Mouse (Mus musculus): ENCODE measurements around the gene Tspear.
A peak's percentile ranks its signal among the peaks of the same experiment; 100 is the strongest.
"Not testable (repeated sequence)": the region's sequence is repeated elsewhere in the genome, so short reads cannot be mapped to it uniquely, and the experiment has no call there.

Tspear gene

DNA sequence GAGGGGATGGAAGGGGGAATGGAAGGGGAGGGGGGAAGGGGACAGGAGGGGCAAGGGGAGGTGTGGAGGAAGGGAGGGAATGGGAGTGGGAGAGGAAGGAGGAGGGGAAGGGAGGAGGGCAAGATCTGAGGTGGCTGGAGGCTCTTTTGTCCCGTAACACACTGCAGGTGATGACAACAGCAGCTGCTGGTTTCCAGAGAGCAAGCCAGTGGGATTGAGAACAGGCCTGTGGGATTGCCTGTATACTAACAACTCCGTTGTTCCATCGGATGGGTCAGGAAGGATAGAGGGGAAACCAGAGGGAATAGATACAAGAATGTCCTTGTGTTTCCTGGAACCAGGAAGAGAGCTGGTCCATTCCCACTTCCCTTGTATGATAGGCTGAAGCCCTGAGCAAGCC, 111.3 kb downstream of the Tspear start:
- DNase-seq, result no peak

DNA sequence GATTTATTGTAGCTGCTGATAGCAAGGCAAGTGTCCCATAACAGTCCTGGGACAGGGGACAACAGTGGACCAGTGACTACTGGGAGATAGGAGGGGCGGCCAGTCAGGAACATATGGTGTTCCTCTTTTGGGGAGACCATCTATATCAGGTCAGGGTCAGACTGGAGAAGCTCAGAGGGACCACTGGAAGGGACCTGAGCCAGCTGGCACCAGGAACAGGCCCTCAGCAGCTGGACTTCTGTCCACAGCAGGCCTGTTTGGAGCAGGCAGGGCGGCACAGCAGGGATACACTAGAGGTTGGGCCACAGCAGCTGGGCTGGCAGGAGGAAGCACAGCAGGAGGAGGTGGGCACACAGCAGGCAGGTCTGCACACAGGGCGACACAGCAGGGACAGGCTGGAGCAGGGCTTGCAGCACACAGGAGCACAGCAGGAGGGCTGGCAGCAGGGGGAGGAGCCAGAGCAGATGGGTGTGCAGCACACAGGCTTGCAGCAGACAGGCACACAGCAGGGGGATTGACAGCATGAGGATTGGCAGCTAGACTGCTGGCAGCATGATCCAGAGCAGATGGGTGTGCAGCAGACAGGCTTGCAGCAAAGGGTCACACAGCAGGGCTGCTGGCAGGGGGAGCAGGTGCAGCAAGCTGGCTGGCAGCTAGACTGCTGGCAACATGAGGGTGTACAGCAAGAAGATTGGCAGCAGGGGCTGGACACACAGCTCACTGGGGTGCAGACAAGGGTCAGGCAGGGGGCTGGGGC, 112.0 kb downstream of the Tspear start:
- not testable (repeated sequence) for DNase-seq

DNA sequence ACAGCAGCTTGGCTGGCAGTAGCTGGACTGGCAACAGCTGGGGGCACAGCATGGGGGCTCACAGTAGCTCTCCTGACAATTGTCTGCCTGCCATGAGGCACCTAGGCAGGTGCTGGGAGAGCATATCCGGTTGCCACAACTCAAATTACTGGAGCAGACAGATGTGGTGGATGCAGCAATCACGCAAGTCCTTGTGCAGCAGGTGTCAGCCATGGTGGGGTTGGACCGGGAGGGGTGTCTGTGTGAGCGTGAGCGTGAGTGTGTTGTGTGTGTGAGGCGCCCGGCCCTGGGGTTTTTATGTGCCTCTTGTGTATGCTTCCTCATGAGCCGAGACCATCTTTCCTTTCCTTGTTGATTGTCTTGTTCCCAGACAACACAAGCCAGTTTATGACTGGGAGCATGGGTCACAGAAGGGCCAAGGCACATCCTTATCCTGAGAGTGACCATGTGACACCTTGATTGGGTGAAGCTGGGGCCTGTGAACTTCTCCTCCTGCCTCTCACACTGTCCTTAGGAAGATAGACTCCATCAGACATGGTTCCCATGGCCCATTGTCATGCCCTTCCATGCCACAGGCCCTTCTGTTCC, 112.6 kb downstream of the Tspear start, which contains the start of gene Gm19668:
Gene Gm19668 (minus strand): TSS at position 213 of the 588 bp plus-strand sequence.
- no peak for DNase-seq

DNA sequence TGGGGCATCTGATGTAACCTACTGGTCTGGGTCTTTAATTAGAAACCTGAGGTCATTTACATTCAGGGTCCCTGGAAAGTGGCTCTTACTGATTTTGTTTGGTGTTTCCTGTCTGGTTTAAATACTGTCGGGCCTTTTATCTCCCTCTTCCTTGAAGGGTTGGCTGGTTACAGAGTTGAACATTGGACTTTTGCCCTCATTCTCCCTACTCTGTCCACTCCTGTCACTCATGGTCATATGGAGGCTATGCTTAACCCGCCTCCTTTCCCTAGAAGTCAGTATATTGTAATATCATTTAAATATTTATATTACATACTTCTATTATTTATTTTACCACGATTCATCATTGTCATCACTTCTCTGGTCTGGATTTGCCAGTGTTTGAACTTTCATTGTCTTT, 117.7 kb downstream of the Tspear start:
- DNase-seq, result no peak

DNA sequence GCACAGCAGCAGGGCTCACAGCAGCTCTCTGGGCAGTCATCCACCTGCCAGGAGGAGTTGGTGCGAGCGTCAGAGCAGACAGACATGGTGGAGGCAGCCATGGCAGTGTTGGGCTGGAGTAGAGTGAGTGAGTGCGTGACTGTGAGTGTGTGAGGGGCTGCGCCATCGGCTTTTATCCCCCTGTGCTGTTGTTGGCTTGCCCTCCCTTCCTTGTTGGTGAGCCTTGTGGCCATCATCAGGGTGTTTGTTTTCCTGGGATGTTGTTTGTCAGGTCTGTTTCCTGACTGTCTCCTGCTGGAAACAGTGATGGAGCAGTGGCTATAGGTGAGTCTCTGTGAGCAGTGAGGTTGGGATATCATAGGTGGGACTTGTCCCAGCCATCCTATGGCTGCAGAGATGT, 125.4 kb downstream of the Tspear start, which contains the start of gene Gm9507:
Gene Gm9507 (minus strand): TSS at position 101 of the 400 bp plus-strand sequence.
- no peak for DNase-seq

DNA sequence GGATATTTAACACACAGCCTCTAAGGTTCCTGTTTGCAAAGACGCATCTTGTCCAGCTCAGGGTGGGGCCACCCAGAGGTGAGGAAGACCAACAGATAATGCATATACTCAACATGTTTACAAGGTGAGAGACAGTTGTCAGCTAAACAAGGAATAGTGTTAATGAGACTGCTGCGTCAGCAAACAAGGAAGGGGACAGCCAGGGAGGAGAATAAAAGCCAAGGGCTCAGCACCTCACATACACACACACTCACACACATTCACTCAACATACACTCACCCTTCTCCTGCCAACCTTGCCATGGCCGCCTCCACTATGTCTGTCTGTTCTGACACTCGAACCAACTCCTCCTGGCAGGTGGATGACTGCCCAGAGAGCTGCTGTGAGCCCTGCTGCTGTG, 128.0 kb downstream of the Tspear start, which contains the start of gene Gm2696:
Gene Gm2696 (plus strand): TSS at position 301 of the 400 bp plus-strand sequence.
- DNase-seq, result no peak

DNA sequence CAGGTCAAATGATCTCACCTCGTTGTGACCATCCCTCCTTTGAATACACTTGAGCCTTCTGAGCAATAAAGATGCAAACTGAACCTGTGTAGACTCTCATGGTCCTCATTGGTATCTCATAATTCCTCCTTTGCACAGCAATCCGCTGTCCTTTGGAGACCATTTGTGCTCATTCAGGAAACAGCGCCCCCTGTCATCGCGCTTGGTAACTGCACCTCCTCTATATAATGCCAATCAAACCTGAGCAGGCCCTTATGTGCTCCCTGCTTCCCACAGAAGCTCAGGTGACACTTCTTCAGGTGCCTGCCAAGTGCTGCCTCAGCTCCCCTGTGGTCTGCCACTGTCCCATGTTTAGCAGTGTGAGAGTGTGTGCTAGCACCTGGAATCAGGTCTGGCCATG, 129.1 kb downstream of the Tspear start:
- peak; percentile 18 for DNase-seq

DNA sequence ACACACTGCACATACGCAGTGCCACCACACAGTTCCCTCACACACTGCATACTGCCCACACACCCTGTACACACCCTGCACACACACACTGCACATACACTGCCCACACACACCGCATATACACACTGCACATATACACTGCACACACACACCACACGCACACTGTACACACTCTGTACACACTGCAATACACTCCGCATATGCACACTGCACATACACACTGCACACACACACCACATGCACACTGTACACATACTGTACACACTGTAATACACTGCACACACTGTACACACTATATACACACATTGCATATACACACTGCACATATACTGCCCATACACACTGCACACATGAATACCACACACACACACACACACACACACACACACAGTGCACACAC, 132.2 kb downstream of the Tspear start:
- DNase-seq, result no peak

DNA sequence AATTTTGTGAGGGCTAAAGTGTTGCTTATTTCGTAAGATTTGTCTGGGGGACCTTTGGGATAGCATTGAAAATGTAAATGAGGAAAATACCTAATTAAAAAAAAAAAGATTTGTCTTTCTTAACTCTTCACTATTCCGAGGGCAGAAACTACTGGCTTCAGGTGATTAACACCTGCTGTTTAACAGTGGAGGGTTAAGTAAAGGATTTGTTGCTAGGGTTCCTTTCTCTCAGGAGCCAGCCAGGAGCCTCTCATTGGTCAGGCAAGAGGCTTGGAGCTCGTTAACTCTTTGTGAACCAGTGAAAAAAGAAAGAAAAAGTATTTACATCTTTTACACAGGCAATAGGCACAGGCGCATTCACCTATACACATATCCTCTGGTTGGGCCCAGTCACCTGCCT, 132.8 kb downstream of the Tspear start:
- DNase-seq, result no peak

DNA sequence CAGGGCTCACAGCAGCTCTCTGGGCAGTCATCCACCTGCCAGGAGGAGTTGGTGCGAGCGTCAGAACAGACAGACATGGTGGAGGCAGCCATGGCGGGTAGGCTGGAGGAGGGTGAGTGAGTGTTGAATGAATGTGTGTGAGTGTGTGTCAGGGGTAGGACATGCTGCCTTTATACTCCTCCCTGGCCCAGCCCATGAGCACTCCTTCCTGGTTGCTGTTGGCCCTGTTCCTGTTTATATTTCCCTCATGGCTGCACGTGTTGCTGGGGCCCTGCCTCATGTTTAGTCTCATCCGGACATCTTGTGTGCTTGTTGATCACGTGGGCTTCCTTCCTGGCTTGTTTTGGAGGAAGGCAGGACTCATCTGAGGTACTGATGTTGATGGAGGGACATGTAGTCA, 140.6 kb downstream of the Tspear start, which contains the start of gene Krtap10-4:
Gene Krtap10-4 (minus strand): TSS at position 145 of the 400 bp plus-strand sequence.
- no peak for DNase-seq

DNA sequence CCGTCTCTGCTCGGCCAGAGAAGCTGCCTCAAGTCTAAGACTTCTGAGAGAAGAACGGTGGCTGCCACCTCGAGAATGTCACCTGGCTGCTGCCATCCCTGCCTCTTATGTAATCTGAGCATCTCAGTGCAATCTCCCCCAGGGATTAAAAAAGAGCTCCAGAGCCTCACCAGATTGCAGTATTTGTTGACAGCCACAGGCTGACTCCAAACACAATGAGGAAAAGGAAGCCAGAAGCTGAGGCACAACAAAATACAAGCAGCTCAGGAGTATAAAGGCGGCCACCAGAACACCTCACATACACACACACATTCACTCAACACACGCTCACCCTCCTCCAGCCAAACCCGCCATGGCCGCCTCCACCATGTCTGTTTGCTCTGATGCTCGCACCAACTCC, 149.3 kb downstream of the Tspear start, which contains the start of gene Krtap10-10:
Gene Krtap10-10 (plus strand): TSS at position 301 of the 400 bp plus-strand sequence.
- no peak for DNase-seq

DNA sequence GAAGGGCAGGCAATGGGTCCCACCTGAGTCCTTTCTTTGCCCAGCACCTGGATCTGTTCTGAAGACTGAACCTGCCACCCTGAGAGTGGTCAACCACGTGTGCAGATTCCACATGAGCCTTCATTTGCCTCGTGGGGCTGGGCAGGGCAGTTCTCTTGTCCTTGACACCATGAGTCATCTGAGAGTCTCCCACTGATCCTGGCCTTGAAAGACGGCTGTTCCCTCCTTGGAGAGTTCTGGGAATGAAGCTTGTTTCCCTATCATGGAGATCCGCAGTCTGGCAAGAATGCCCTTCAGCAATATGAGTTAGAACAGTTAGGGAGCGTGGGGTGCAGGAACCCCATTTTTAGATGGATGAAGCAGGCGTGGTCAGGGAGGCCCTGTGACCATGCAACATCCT, 152.6 kb downstream of the Tspear start:
- DNase-seq, result no peak

DNA sequence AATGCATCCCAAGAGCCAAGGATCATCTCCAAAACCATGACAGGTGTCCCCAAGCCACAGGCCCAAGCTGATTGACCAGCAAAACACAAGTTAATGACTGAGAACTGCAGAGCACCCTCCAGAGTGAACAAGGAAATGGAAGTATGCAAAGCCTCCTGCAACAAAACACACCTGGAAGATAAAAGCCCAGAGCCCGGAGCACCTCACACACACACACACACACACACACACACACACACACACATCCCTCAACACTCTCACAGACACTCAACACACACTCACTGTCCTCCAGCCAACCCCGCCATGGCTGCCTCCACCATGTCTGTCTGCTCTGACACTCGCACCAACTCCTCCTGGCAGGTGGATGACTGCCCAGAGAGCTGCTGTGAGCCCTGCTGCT, 160.1 kb downstream of the Tspear start, which contains the start of gene Gm36176:
Gene Gm36176 (plus strand): TSS at position 301 of the 400 bp plus-strand sequence.
- DNase-seq, result no peak

DNA sequence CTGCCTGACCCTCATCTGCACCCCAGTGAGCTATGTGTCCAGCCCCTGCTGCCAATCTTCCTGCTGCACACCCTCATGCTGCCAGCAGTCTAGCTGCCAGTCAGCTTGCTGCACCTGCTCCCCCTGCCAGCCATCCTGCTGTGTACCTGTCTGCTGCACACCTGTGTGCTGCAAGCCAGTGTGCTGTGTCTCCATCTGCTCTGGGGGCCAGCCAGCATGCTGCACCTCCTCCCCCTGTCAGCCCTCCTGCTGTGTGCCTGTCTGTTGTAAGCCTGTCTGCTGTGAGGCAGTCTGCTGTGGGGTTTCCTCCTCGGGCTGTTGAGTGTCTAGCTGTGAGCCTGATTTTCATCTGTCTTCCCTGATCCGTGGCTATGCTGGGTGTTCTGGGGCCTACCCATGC, 160.6 kb downstream of the Tspear start:
- no peak for DNase-seq

DNA sequence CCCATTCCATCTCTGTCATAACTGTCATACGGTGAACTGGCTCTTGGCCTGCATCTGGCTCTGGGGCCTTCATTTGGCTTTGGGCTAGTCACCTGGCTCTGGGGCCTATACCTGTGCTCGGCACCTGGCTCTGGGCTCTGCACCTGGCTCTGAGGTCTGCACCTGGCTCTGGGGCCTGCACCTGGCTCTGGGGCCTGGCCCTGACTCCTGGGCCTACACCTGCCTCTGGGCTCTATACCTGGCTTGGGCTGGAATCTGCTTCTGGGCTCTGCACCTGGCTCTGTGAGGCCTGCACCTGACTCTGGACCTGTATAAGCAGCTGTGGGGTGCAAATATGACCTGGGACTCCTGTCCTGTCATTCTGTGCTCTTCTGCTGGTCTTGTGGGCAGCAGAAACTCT, 161.2 kb downstream of the Tspear start:
- no peak for DNase-seq

DNA sequence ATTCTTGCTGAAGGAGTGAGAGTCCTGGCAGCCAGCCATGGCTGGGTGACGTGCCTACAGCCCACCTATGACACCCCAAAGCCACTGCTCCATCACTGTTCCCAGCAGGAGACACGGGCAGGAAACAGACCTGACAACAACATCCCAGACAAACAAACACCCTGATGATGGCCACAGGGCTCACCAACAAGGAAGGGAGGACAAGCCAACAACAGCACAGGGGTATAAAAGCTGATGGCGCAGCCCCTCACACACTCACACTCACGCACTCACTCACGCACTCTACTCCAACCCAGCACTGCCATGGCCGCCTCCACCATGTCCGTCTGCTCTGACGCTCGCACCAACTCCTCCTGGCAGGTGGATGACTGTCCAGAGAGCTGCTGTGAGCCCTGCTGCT, 166.2 kb downstream of the Tspear start, which contains the start of gene Gm10318:
Gene Gm10318 (plus strand): TSS at position 301 of the 400 bp plus-strand sequence.
- DNase-seq, result no peak

DNA sequence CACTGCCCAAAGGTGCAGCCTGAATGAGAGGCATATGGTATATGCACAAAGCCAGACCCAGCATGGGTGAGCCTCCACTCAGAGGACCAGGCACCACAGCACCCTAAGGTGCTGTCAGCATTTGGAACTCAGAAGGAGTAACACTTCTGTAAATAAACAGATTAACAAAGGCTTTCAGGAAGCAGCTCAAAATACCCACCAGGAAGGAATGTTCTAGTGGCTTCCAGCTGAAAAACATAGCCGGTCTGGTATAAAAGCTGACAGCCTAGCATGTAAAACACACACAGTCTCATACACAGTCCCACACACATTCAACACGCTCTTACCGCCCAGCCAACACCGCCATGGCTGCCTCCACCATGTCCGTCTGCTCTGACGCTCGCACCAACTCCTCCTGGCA, 175.3 kb downstream of the Tspear start, which contains the start of gene Gm3285:
Gene Gm3285 (plus strand): TSS at position 301 of the 400 bp plus-strand sequence.
- DNase-seq, result no peak

DNA sequence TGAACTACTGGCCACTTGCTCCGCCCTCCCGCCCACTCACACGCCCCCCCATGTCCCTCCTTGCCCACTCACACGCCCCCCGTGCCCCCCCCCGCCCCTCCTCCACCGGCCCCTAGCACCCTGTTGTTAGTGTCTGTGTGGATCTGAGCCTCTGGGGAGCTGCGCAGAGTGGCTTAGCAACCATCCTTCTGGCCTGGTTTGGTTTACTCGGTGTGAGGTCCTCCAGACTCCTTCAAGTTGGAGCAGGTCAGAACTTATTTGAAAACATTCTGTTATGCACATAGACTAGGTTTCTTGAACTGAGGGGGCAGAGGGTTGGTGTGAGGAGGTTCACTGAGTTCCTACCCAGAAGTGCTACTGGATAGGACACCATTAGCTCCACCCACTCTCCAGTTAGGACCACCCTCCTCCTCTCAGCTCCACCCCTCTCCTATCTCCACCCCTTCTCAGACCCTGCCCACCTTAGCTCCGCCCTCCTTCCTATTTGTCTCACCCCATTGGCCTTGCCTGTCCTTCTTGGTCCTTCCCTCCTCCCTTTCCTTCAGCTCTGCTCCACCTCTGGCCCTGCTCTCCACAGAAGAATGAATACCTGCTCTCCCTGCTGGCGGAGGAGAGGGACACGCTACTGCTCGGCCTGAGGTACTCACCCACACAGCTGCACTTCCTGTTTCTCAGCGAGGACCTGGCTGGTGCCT, 177.8 kb downstream of the Tspear start:
- peak; percentile 66 for DNase-seq

DNA sequence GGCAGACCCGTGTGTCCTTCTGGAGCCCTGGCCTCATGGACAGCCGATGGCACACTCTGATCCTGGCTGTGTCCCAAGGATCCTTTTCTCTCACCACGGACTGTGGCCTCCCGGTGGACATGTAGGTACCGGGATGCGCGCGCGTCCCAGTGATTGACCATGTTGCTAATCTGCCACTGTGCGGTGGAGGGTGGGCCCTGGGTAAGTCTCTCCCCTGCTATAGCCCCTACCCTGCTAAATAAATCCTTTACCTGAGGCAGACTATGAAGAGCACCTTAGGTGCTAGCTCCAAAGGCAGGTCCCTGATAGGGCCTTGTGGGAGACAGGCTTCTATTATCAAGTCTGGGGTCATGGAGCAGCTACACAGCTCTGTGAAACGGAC, 178.4 kb downstream of the Tspear start:
- no peak for DNase-seq

DNA sequence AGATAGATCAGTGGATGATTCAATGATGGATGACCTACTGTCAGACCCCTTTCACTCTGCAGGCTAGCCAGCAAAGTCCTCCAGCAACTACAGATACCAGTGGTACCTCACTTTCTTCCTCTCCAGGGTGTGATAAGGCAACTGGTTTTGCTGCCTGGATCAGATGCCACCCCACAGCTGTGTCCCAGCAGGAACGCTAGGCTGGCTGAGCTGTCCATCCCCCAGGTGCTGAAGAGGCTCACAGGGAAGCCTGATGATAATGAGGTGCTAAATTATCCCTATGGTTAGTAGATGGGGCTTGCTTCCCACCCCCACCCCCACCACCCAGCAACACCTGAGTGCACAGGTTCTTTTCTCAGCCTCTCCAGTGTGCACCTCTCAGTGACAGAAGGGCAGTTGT, 181.2 kb downstream of the Tspear start:
- DNase-seq, result no peak

DNA sequence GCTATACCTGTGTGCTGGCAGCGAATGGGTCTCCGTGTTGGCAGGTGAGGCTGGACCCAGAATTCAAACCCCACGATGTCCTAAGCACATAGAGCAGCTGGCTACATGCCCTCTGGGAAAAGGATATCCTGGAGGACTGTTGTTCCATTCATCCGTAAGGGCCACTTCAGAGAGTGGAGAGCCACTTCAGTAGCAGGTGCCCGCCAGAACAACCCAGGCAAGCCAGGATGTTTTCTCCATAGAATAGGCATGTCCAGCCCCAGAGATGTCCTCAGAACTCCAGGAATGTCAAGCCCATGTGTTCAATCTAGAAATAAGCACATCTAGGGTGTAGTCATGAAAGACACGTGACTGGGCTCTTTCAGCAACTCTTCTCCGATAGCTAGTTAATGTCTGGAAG, 183.3 kb downstream of the Tspear start:
- DNase-seq, result no peak

DNA sequence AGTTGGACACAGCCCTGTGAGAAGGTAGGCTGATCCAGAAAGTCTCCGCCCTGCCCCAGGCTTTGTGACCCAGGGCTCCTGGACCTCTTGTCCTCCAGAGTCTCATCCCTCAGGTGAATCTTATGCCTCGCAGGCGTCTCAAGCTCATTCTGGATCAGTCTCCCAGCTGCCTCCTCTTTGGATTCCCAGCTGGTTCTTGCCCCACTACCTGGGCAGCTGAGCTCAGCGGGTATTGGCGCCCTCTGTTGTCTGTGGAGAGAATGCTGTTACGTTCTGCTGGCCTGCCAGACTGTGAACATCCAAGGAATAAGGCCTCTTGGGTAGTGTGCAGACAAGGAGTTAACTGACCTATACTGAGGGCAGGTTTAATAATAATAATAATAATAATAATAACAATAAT, 192.6 kb downstream of the Tspear start:
- DNase-seq, result peak; percentile 48

DNA sequence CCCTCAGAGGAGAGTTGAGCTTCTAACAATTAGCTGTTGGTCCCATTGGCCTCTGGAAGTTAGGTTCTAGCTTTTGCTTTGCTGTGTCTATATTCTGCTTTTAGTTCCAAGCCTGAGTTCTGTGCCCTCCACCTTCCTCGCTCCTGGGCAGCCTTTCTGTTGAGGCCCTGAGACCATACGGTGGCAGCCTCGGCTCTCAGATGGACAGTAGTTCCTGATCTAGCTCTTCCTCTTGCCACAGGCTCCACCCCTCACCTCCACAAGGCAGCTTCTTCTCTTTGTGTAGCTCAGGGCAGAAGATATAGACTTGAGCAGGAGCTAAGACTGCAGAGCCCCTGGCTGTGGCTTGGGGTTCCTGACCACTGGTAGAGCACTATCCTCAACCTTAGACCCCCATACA, 193.9 kb downstream of the Tspear start:
- DNase-seq, result no peak

Data from kidney, adult 18-20 months (tissue).